Mouse (Mus musculus) liver, adult 2 months (tissue): ENCODE data around the gene Tax1bp3.

Experiments used
- CTCF ChIP-seq: fragments of 200-500 bp; IDR thresholded peaks from 2 replicates; pipeline ENCODE4 v1.5.1; 2011; ENCODE audit warnings: low read depth, low read length, control low read depth
- POLR2A ChIP-seq: fragments of 200-500 bp; IDR thresholded peaks from 2 replicates; pipeline ENCODE4 v1.6.1; 2011; ENCODE audit warnings: low read length, control low read depth; ENCODE audit not compliant: insufficient read depth; ENCODE audit errors: extremely low read depth

- no peak for TF ChIP-seq CTCF
- TF ChIP-seq POLR2A, result no peak
These were observed 49.0 kb downstream of the Tax1bp3 start for GRCm38 (mm10) chr11:73225856-73226255.
